Mouse (Mus musculus): ENCODE data around the gene Antxrl. TPM values are rescaled to one million over a fixed set of nuclear protein-coding genes. Genes with fewer than 3 reads are reported as not detected.
A peak's percentile ranks its signal among the peaks of the same experiment; 100 is the strongest.

Gene Antxrl
- not detected in 2 replicates for total RNA-seq (2014; rRNA removed; ENCODE audit: low replicate concordance)
- not detected in 2 replicates for polyA plus RNA-seq (2015; fragmentation: Nextera tagmentation; extraction: Ambion mirVana)

- Histone ChIP-seq H3K36me3 (replicated peaks; ENCODE audit: control insufficient read depth, insufficient read depth, low read length) (no peaks in the 10 kb centered on the region), H3K27me3 (ENCODE audit: control insufficient read depth, insufficient read depth, low read length) (no peaks in the 10 kb centered on the region), H3K27ac (ENCODE audit: low read depth) (no peak within 1 kb of the TSS), H3K9ac (replicated peaks; ENCODE audit: low read depth, low read length) (no peak within 1 kb of the TSS), H3K4me1 (ENCODE audit: control insufficient read depth, insufficient read depth) (no peaks in the 10 kb centered on the region), H3K4me3 (ENCODE audit: low read depth, low read length) (no peak within 1 kb of the TSS), H3K9me3 (replicated peaks; ENCODE audit: control insufficient read depth, low read length) (no peaks in the 10 kb centered on the region), H3K4me2 (ENCODE audit: low read depth, low read length) (no peak within 1 kb of the TSS)
- DNase-seq (ENCODE audit: low spot score), result no peak
- WGBS, result 87% methylated on average over 6 of the region's 6 CpGs
- no peak for TF ChIP-seq CTCF (IDR thresholded peaks at IDR 0.05; ENCODE audit: low read depth)
- no peak for TF ChIP-seq EP300 (IDR thresholded peaks at IDR 0.05; ENCODE audit: low read depth)
- ATAC-seq (ENCODE audit: insufficient read depth, low read depth), result no peak
Measured at GRCm38 (mm10) chr14:34052516-34052915, at the start of gene Antxrl. TSS of gene Antxrl (plus strand) at chr14:34052707.

- H3K9ac ChIP-seq (replicated peaks; ENCODE audit: low read depth, low read length), result no peak within 1 kb of the TSS
- H3K4me1 ChIP-seq (ENCODE audit: control insufficient read depth, insufficient read depth), result no peaks in the 10 kb centered on the region
- no peak for DNase-seq (ENCODE audit: low spot score)
- no peaks in the 10 kb centered on the region for H3K27me3 ChIP-seq (ENCODE audit: control insufficient read depth, insufficient read depth, low read length)
- ATAC-seq (ENCODE audit: insufficient read depth, low read depth), result no peak
- WGBS, result 59% methylated on average over 3 of the region's 3 CpGs
- no peaks in the 10 kb centered on the region for H3K36me3 ChIP-seq (replicated peaks; ENCODE audit: control insufficient read depth, insufficient read depth, low read length)
- H3K27ac ChIP-seq (ENCODE audit: low read depth), result no peak within 1 kb of the TSS
- no peak within 1 kb of the TSS for H3K4me2 ChIP-seq (ENCODE audit: low read depth, low read length)
- TF ChIP-seq CTCF (IDR thresholded peaks at IDR 0.05; ENCODE audit: low read depth) (no peak), EP300 (IDR thresholded peaks at IDR 0.05; ENCODE audit: low read depth) (no peak)
- H3K9me3 ChIP-seq (replicated peaks; ENCODE audit: control insufficient read depth, low read length), result no peaks in the 10 kb centered on the region
- H3K4me3 ChIP-seq (ENCODE audit: low read depth, low read length), result no peak within 1 kb of the TSS
Measured at GRCm38 (mm10) chr14:34015063-34015462, 37.4 kb upstream of the Antxrl start, which contains the start of gene Gm30083. TSS of gene Gm30083 (minus strand) at chr14:34015182.

- Histone ChIP-seq H3K4me1 (ENCODE audit: control insufficient read depth, insufficient read depth) (no peaks in the 10 kb centered on the region), H3K4me3 (ENCODE audit: low read depth, low read length) (no peak within 1 kb of the TSS), H3K9me3 (replicated peaks; ENCODE audit: control insufficient read depth, low read length) (no peaks in the 10 kb centered on the region), H3K27ac (ENCODE audit: low read depth) (no peak within 1 kb of the TSS), H3K9ac (replicated peaks; ENCODE audit: low read depth, low read length) (no peak within 1 kb of the TSS), H3K36me3 (replicated peaks; ENCODE audit: control insufficient read depth, insufficient read depth, low read length) (no peaks in the 10 kb centered on the region), H3K4me2 (ENCODE audit: low read depth, low read length) (no peak within 1 kb of the TSS), H3K27me3 (ENCODE audit: control insufficient read depth, insufficient read depth, low read length) (no peaks in the 10 kb centered on the region)
- DNase-seq (ENCODE audit: low spot score) (no peak), ATAC-seq (ENCODE audit: insufficient read depth, low read depth) (no peak)
- WGBS, result 95% methylated on average over 4 of the region's 4 CpGs
- TF ChIP-seq CTCF (IDR thresholded peaks at IDR 0.05; ENCODE audit: low read depth), result no peak
- no peak for TF ChIP-seq EP300 (IDR thresholded peaks at IDR 0.05; ENCODE audit: low read depth)
Measured at GRCm38 (mm10) chr14:34016381-34016780, 36.1 kb upstream of the Antxrl start, which contains the start of gene Gm5460. TSS of gene Gm5460 (plus strand) at chr14:34016758.

GRCm38 (mm10) chr14:34016938-34017337 lies 35.6 kb upstream of the Antxrl start:
- no peak overlapping the region for H3K9ac ChIP-seq (replicated peaks; ENCODE audit: low read depth, low read length)
- no peak overlapping the region for H3K4me2 ChIP-seq (ENCODE audit: low read depth, low read length)
- H3K9me3 ChIP-seq (replicated peaks; ENCODE audit: control insufficient read depth, low read length), result no peaks in the 10 kb centered on the region
- WGBS, result 81% methylated on average over 2 of the region's 2 CpGs
- no peak overlapping the region for H3K27ac ChIP-seq (ENCODE audit: low read depth)
- no peak for ATAC-seq (ENCODE audit: insufficient read depth, low read depth)
- H3K4me3 ChIP-seq (ENCODE audit: low read depth, low read length), result no peak overlapping the region
- H3K4me1 ChIP-seq (ENCODE audit: control insufficient read depth, insufficient read depth), result no peaks in the 10 kb centered on the region
- TF ChIP-seq EP300 (IDR thresholded peaks at IDR 0.05; ENCODE audit: low read depth), result no peak
- TF ChIP-seq CTCF (IDR thresholded peaks at IDR 0.05; ENCODE audit: low read depth), result no peak
- H3K36me3 ChIP-seq (replicated peaks; ENCODE audit: control insufficient read depth, insufficient read depth, low read length), result no peaks in the 10 kb centered on the region
- DNase-seq (ENCODE audit: low spot score), result no peak
- no peaks in the 10 kb centered on the region for H3K27me3 ChIP-seq (ENCODE audit: control insufficient read depth, insufficient read depth, low read length)

GRCm38 (mm10) chr14:34026710-34027109 lies 25.8 kb upstream of the Antxrl start:
- 5% methylated on average over 2 of the region's 2 CpGs for WGBS

More at GRCm38 (mm10) chr14:34026710-34027109, 25.8 kb upstream of the Antxrl start:
- no peak overlapping the region for H3K4me3 ChIP-seq (ENCODE audit: low read depth, low read length)
- H3K27me3 ChIP-seq (ENCODE audit: control insufficient read depth, insufficient read depth, low read length), result no peaks in the 10 kb centered on the region
- H3K9ac ChIP-seq (replicated peaks; ENCODE audit: low read depth, low read length), result no peak overlapping the region
- no peak overlapping the region for H3K27ac ChIP-seq (ENCODE audit: low read depth)
- H3K4me1 ChIP-seq (ENCODE audit: control insufficient read depth, insufficient read depth), result peaks cover 5% of the 10 kb centered on the region
- ATAC-seq (ENCODE audit: insufficient read depth, low read depth) (peak; percentile 85), DNase-seq (ENCODE audit: low spot score) (peak; percentile 51)
- no peak overlapping the region for H3K4me2 ChIP-seq (ENCODE audit: low read depth, low read length)
- no peaks in the 10 kb centered on the region for H3K36me3 ChIP-seq (replicated peaks; ENCODE audit: control insufficient read depth, insufficient read depth, low read length)
- no peak for TF ChIP-seq EP300 (IDR thresholded peaks at IDR 0.05; ENCODE audit: low read depth)
- no peak for TF ChIP-seq CTCF (IDR thresholded peaks at IDR 0.05; ENCODE audit: low read depth)
- H3K9me3 ChIP-seq (replicated peaks; ENCODE audit: control insufficient read depth, low read length), result peaks cover 11% of the 10 kb centered on the region
